Mouse (Mus musculus): ENCODE measurements around the gene Fam57b. TPM values are rescaled to one million over a fixed set of nuclear protein-coding genes. Genes with fewer than 3 reads are reported as not detected.
A peak's percentile ranks its signal among the peaks of the same experiment; 100 is the strongest.

Fam57b gene
- polyA plus RNA-seq, 1 experiment from 2014 or later, result 0.29 TPM

GRCm38 (mm10) chr7:126762471-126763008 lies 34.9 kb upstream of the Fam57b start:
- no peaks in the 10 kb centered on the region for H3K9me3 ChIP-seq
- peak overlapping the region; percentile 67 for H3K9ac ChIP-seq
- WGBS, result 47% methylated on average over 17 of the region's 17 CpGs
- no peak overlapping the region for H3K27ac ChIP-seq (replicated peaks)
- no peak for ATAC-seq (ENCODE audit: extremely low read depth, insufficient number of reproducible peaks, low FRiP score, low TSS enrichment)
- H3K27me3 ChIP-seq (replicated peaks), result no peaks in the 10 kb centered on the region
- H3K4me1 ChIP-seq, result peaks cover 35% of the 10 kb centered on the region
- no peak overlapping the region for H3K4me3 ChIP-seq
- H3K36me3 ChIP-seq, result peaks cover 58% of the 10 kb centered on the region
- peak overlapping the region; percentile 29 for H3K4me2 ChIP-seq

- H3K27ac ChIP-seq (replicated peaks), result no peak overlapping the region
- no peaks in the 10 kb centered on the region for H3K9me3 ChIP-seq
- H3K9ac ChIP-seq, result peak overlapping the region; percentile 8; the same call in 1 of the 2 replicates
- peaks cover 88% of the 10 kb centered on the region for H3K36me3 ChIP-seq
- H3K4me2 ChIP-seq, result no peak overlapping the region
- WGBS, result 79% methylated on average over 9 of the region's 9 CpGs
- H3K4me1 ChIP-seq, result peaks cover 27% of the 10 kb centered on the region
- no peaks in the 10 kb centered on the region for H3K27me3 ChIP-seq (replicated peaks)
- no peak overlapping the region for H3K4me3 ChIP-seq
- ATAC-seq (ENCODE audit: extremely low read depth, insufficient number of reproducible peaks, low FRiP score, low TSS enrichment), result no peak
These were observed 31.9 kb upstream of the Fam57b start for GRCm38 (mm10) chr7:126765540-126765939.

GRCm38 (mm10) chr7:126766201-126766600 lies 31.3 kb upstream of the Fam57b start, which contains the start of gene Gdpd3:
TSS of gene Gdpd3 (plus strand) at chr7:126766334.
- H3K4me3 ChIP-seq, result no peak within 1 kb of the TSS
- 91% methylated on average over 16 of the region's 16 CpGs for WGBS
- H3K4me1 ChIP-seq, result peaks cover 20% of the 10 kb centered on the region
- no peak within 1 kb of the TSS for H3K27ac ChIP-seq (replicated peaks)
- H3K9ac ChIP-seq, result peak within 1 kb of the TSS; percentile 8; the same call in 1 of the 2 replicates
- H3K9me3 ChIP-seq, result no peaks in the 10 kb centered on the region
- H3K36me3 ChIP-seq, result peaks cover 91% of the 10 kb centered on the region
- no peak for ATAC-seq (ENCODE audit: extremely low read depth, insufficient number of reproducible peaks, low FRiP score, low TSS enrichment)
- no peak within 1 kb of the TSS for H3K4me2 ChIP-seq
- no peaks in the 10 kb centered on the region for H3K27me3 ChIP-seq (replicated peaks)

GRCm38 (mm10) chr7:126767001-126767400 lies 30.5 kb upstream of the Fam57b start:
- H3K27ac ChIP-seq (replicated peaks), result no peak overlapping the region
- H3K27me3 ChIP-seq (replicated peaks), result no peaks in the 10 kb centered on the region
- no peak overlapping the region for H3K4me2 ChIP-seq
- no peaks in the 10 kb centered on the region for H3K9me3 ChIP-seq
- H3K9ac ChIP-seq, result no peak overlapping the region
- WGBS, result 87% methylated on average over 8 of the region's 8 CpGs
- H3K4me3 ChIP-seq, result no peak overlapping the region
- ATAC-seq (ENCODE audit: extremely low read depth, insufficient number of reproducible peaks, low FRiP score, low TSS enrichment), result no peak
- peaks cover 12% of the 10 kb centered on the region for H3K4me1 ChIP-seq
- peaks cover 90% of the 10 kb centered on the region for H3K36me3 ChIP-seq

- H3K27ac ChIP-seq (replicated peaks), result no peak overlapping the region
- H3K4me2 ChIP-seq, result no peak overlapping the region
- WGBS, result 76% methylated on average over 12 of the region's 12 CpGs
- H3K4me3 ChIP-seq, result no peak overlapping the region
- no peaks in the 10 kb centered on the region for H3K27me3 ChIP-seq (replicated peaks)
- H3K4me1 ChIP-seq, result peaks cover 4% of the 10 kb centered on the region
- no peaks in the 10 kb centered on the region for H3K9me3 ChIP-seq
- no peak for ATAC-seq (ENCODE audit: extremely low read depth, insufficient number of reproducible peaks, low FRiP score, low TSS enrichment)
- H3K36me3 ChIP-seq, result peaks cover 76% of the 10 kb centered on the region
- no peak overlapping the region for H3K9ac ChIP-seq
These were observed 26.7 kb upstream of the Fam57b start for GRCm38 (mm10) chr7:126770784-126771183.

- Histone ChIP-seq H3K27ac (replicated peaks) (no peak overlapping the region), H3K4me2 (no peak overlapping the region), H3K4me1 (peaks cover 25% of the 10 kb centered on the region), H3K9ac (no peak overlapping the region), H3K4me3 (no peak overlapping the region), H3K9me3 (no peaks in the 10 kb centered on the region), H3K36me3 (peaks cover 53% of the 10 kb centered on the region), H3K27me3 (replicated peaks) (no peaks in the 10 kb centered on the region)
- WGBS, result 80% methylated on average over 2 of the region's 2 CpGs
- ATAC-seq (ENCODE audit: extremely low read depth, insufficient number of reproducible peaks, low FRiP score, low TSS enrichment), result no peak
These were observed 24.1 kb upstream of the Fam57b start for GRCm38 (mm10) chr7:126773351-126773750.

GRCm38 (mm10) chr7:126774463-126774862 lies 23.0 kb upstream of the Fam57b start:
- H3K9ac ChIP-seq, result no peak overlapping the region
- H3K4me3 ChIP-seq, result no peak overlapping the region
- H3K36me3 ChIP-seq, result peaks cover 49% of the 10 kb centered on the region
- no peak for ATAC-seq (ENCODE audit: extremely low read depth, insufficient number of reproducible peaks, low FRiP score, low TSS enrichment)
- 78% methylated on average over 2 of the region's 2 CpGs for WGBS
- H3K4me1 ChIP-seq, result peaks cover 30% of the 10 kb centered on the region
- H3K27ac ChIP-seq (replicated peaks), result no peak overlapping the region
- no peaks in the 10 kb centered on the region for H3K9me3 ChIP-seq
- no peak overlapping the region for H3K4me2 ChIP-seq
- H3K27me3 ChIP-seq (replicated peaks), result no peaks in the 10 kb centered on the region

GRCm38 (mm10) chr7:126775185-126775977 lies 22.1 kb upstream of the Fam57b start:
- Histone ChIP-seq H3K4me1 (peaks cover 39% of the 10 kb centered on the region), H3K9ac (peak overlapping the region; percentile 80), H3K4me3 (peak overlapping the region; percentile 81; the same call in 1 of the 2 replicates), H3K36me3 (peaks cover 40% of the 10 kb centered on the region), H3K4me2 (peak overlapping the region; percentile 91; the same call in 1 of the 2 replicates), H3K9me3 (no peaks in the 10 kb centered on the region), H3K27ac (replicated peaks) (peak overlapping the region; percentile 89; the same call in 1 of the 2 replicates), H3K27me3 (replicated peaks) (no peaks in the 10 kb centered on the region)
- no peak for ATAC-seq (ENCODE audit: extremely low read depth, insufficient number of reproducible peaks, low FRiP score, low TSS enrichment)
- 81% methylated on average over 10 of the region's 10 CpGs for WGBS

GRCm38 (mm10) chr7:126775978-126776234 lies 21.6 kb upstream of the Fam57b start:
- no peaks in the 10 kb centered on the region for H3K9me3 ChIP-seq
- peak overlapping the region; percentile 91 for H3K4me2 ChIP-seq
- no peak for ATAC-seq (ENCODE audit: extremely low read depth, insufficient number of reproducible peaks, low FRiP score, low TSS enrichment)
- H3K27me3 ChIP-seq (replicated peaks), result no peaks in the 10 kb centered on the region
- peak overlapping the region; percentile 81 for H3K4me3 ChIP-seq
- H3K27ac ChIP-seq (replicated peaks), result peak overlapping the region; percentile 89
- peak overlapping the region; percentile 80 for H3K9ac ChIP-seq
- H3K36me3 ChIP-seq, result peaks cover 34% of the 10 kb centered on the region
- H3K4me1 ChIP-seq, result peaks cover 41% of the 10 kb centered on the region
- WGBS, result 49% methylated on average over 3 of the region's 3 CpGs

GRCm38 (mm10) chr7:126776598-126777057 lies 20.8 kb upstream of the Fam57b start, which contains the start of gene Ypel3:
TSS of gene Ypel3 (plus strand) at chr7:126776955.
- Histone ChIP-seq H3K9ac (peak within 1 kb of the TSS; percentile 98), H3K27ac (replicated peaks) (peak within 1 kb of the TSS; percentile 89), H3K4me3 (peak within 1 kb of the TSS; percentile 81), H3K4me1 (peaks cover 49% of the 10 kb centered on the region), H3K36me3 (peaks cover 28% of the 10 kb centered on the region), H3K9me3 (no peaks in the 10 kb centered on the region), H3K4me2 (peak within 1 kb of the TSS; percentile 91), H3K27me3 (replicated peaks) (no peaks in the 10 kb centered on the region)
- peak; percentile 85 for ATAC-seq (ENCODE audit: extremely low read depth, insufficient number of reproducible peaks, low FRiP score, low TSS enrichment)
- under 1% methylated on average over 36 of the region's 37 CpGs for WGBS

GRCm38 (mm10) chr7:126777476-126777875 lies 20.0 kb upstream of the Fam57b start:
- Histone ChIP-seq H3K27ac (replicated peaks) (peak overlapping the region; percentile 80), H3K36me3 (peaks cover 24% of the 10 kb centered on the region), H3K27me3 (replicated peaks) (no peaks in the 10 kb centered on the region), H3K4me1 (peaks cover 53% of the 10 kb centered on the region), H3K4me3 (peak overlapping the region; percentile 81), H3K4me2 (peak overlapping the region; percentile 91), H3K9ac (peak overlapping the region; percentile 98), H3K9me3 (no peaks in the 10 kb centered on the region)
- no peak for ATAC-seq (ENCODE audit: extremely low read depth, insufficient number of reproducible peaks, low FRiP score, low TSS enrichment)
- 54% methylated on average over 9 of the region's 10 CpGs for WGBS
